Mouse (Mus musculus): ENCODE measurements at regions not wholly inside any gene's neighbourhood (a gene's known extent, or its start where the extent isn't known, plus 50 kb on each side); places are given as distances from the start of the nearest gene placed in this dataset.

- TF ChIP-seq POLR2A (IDR thresholded peaks at IDR 0.05; ENCODE audit: borderline replicate concordance, insufficient read depth, low read length): no peak
- no peak for TF ChIP-seq CTCF (IDR thresholded peaks at IDR 0.05; ENCODE audit: borderline replicate concordance, insufficient read depth, low read depth, low read length)
Measured at GRCm38 (mm10) chr14:25338404-25339051, 120.5 kb upstream of the Zmiz1 start.

All from cerebellum, adult 2 months (tissue).